Mouse (Mus musculus) kidney, adult 11 months (tissue): ENCODE measurements at regions not wholly inside any gene's neighbourhood (a gene's known extent, or its start where the extent isn't known, plus 50 kb on each side); places are given as distances from the start of the nearest gene placed in this dataset.
A peak's percentile ranks its signal among the peaks of the same experiment; 100 is the strongest.

ENCODE experiments used
- DNase-seq: peaks from one replicate; pipeline ENCODE4 v3.0.0; 2022

DNA sequence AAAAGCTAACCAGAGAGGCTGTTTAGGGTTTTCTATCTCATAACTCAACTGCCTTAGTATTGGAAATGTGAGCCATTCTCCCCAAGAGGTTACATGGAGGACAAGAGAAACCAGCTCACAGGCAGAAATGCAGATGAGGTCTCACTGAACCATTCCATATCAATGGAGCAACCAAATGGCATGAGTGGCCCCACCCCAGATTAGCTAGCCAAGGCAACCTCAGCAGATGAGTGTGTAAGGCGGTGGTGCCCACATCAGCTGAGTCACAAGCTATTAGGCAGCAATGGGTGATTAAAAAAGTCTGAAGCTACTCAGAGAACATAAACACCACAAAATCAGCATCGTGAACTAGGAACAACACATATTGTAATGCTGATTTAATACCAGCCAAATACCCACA, 133.2 kb downstream of the Lpin1 start:
- DNase-seq: no peak

DNA sequence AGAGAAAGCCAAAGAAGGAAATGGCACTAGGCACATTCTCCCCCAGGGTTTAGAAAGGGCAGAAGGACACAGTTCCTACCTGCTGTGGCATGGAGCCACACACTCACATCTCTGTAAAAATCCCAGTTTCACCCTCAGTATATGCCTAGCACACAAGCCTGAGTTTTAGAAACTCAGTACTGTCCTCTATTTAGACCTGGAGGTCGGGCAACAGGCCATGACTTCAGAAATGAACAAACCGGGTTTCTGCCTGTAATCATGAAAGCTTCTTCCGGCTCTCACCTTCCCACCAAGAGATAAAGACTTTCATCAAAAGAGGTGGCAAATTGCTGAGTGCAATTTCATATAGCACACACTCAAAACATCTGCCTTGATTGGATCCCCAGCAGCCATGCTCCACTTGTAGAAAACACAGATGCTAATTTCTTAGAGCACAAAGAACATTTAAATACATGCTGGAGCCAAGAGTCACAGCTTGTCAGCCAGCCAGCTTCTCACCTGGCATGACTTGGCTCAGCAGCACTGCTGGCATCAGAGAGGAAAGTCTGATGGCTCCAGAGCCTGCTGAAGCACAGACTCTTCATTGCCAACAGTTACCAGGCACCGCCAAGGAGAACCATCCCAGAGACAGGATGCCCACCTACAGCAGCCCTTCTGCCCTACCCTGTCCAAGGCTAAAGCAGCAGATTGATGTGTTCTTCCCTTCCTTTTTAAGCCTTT, 136.2 kb downstream of the Lpin1 start:
- DNase-seq: peak; percentile 53

DNA sequence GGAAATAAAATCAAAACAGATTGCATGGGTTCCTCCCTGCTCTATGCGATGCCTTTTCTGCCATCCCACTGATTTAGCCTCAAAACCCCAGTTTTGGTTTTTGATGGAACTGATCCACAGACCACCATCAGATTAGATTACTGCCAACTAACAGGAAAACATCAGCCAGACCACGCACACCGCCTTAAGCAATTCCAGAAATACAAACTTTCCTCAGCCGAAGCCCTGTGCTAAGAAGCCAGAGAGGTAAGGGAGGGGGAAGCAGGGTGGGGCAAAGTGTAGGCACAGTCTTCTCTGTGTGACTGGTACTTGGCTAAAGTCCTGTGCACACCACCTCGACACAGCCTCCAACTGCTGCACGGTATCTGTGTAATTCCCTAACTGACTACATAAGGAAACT, 153.3 kb downstream of the Lpin1 start:
- DNase-seq: no peak

DNA sequence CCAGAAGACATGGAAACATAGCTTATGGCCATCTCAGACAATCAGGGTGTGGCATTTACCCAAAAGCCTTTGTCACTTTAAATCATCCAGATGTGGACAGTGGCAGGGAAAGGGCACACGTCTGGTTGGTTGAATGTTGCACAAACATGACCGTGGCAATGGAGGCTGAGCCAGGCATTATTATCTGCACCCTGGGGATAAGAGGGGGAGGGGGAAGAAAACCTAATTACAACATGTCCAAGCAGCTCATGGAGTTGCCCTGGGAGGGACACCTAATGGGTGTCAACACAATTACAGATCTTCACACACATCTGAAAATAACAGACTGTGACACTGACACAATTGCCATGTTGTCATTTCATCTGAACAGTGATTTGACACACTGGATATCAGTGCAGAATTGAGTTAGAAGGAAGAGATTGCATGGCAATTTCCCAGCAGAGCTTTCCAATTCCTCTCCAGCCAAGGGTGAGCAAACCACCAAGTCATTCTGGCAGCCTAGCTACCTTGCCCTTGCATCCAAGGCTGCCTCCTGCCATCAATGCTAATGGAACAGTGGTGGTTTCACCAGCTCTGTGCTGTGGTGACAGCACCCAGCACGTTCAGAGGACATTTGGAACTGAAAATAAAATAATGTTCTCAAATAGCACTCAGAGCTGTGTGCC, 159.9 kb downstream of the Lpin1 start:
- no peak for DNase-seq

DNA sequence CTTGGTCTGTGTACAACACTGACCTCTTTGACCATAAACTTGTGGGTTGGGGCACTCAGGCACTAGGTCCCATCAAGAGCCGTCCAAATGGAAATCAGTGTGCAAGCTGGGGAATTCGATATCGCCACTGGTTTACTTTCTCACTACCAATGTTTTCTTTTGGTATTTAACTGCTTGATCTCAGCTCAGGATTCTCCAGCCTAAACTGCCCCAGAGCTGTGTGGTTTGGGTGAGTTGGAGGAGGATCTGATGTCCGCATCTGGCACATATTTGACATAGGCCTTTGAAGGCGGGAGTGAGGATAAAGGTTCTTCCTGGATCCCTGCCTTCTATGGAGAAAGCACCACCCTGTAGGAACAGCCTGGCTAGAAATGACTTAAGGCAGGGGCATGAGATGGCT, 172.0 kb downstream of the Lpin1 start:
- DNase-seq: no peak

DNA sequence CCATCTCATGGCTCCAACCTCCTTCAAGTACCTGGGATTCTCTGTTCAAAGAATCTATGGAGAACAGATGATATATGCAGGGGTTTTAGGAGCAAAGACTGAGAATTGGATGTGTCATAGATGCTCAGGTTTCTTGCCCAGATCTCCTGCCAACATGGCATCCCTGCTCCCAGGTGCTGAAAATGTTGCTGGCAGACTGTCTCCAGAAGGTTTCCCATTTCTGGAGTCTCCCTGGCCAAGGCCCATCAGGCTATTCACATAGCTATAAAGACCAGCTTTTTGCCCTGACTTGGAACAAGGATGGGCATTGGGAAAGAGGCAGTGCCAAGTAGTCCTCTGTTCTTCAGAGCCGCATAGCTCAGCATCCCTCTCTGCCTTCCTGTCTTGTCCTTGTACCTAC, 173.8 kb downstream of the Lpin1 start:
- DNase-seq: no peak

DNA sequence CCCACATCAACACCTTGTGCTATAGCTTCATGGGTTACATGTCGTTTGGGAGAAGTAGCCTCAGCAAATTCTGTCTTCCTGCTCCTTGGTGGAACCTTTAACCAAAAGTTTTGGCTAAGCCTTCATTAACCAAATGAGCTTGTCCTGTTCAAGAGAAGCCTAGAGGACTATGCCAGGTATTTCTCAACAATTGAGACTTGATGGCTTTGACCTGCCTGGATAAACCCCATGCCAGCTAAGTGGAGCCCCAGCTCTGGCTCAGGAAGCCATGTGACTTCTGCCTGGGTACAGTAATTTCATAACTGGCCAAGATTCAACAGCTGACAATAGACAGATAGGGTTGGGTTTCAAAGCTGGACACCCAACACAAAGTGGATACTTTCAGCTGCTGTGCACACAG, 174.5 kb downstream of the Lpin1 start:
- DNase-seq: no peak

DNA sequence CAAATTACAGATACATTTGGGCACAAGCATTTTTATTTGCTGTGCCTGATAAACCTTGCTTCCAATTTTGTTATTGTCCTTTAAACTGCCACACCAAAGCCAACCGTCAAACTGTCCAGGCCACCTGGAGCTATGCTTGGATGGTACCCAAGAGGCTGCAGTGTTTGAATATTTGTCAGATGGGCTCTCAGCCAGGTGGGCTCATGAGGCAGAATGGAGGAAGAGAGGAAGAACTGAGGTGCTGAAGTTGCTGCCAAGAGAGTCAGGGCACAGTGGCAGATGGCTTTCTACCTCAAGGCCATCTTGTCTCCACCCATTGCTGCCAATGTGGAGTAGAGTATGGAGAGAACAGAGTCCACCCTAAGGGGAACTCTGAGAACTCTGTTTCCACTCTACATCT, 176.0 kb downstream of the Lpin1 start:
- no peak for DNase-seq

DNA sequence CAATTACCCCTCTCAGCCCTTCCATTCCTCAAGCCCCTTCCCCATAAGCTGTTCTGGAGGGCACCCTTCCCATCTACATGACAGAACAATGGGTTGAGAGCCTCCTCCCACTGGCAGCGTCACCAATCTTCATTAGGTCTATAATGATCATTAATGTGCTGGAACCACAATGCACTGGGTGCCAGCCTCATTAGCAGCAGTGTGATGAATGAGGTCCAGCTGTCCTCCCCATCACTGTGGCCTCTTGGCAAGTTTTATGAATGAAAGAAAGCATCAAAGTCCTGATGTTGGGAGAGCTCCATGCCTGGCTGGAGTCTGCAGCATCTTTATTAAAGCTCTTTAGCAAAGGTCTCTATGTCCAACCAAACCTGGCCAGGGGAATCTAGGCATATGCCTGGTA, 176.5 kb downstream of the Lpin1 start:
- no peak for DNase-seq

DNA sequence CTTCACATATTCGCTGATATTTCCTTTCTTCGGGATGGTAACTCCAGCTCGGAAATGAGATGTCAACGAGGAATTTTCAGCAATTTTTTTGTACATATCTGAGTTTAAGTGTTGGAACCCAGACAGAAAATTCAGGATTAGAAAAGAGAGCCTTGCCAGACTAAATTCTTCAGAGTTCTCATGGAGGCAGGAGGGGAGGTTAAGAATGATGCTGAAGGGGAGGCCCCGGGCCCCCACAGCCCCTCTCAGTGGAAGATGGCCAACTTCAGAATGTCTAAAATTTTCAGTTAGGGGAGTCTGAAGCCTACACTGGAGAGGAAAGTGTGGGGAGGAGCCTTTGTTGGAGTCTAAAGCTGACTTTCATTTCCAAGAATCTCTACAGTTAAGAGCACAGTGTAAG, 184.8 kb downstream of the Lpin1 start:
- no peak for DNase-seq

DNA sequence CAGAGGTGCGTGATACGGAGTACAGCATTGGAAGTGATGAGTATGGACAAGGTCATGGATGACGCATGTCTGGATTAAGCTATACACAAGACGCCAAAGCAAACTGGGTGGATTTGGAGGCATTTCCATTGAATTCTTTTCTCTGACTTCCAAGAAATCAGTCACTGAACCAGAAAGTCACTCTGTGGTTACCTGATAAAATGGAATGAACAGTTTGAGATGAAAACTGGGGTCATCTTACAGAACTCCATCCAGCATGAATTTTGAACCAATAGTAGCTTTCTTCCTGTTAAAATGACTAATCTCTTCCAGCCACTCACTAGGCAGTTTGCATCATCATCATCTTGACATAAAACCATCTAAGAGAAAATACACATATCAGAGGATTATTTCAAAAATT, 186.2 kb downstream of the Lpin1 start:
- no peak for DNase-seq

DNA sequence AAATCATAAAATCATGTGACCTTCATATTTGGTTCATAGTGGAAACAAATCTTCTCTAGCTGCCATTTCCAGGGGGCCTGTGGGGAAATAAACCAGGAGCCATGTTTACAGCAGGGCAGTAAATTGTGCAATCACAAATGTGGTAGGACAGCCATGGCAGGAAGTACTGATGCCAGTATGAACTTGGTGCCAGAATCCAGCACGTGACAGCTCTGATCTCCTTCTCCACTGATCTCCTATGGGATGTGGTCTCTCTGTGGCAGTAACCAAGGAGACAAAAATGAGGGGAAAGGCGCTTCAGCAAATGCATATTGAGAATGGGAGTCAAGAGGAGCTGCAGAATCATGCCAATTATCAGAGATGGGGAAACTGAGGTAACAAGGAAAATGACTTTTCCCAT, 215.0 kb downstream of the Lpin1 start:
- no peak for DNase-seq

DNA sequence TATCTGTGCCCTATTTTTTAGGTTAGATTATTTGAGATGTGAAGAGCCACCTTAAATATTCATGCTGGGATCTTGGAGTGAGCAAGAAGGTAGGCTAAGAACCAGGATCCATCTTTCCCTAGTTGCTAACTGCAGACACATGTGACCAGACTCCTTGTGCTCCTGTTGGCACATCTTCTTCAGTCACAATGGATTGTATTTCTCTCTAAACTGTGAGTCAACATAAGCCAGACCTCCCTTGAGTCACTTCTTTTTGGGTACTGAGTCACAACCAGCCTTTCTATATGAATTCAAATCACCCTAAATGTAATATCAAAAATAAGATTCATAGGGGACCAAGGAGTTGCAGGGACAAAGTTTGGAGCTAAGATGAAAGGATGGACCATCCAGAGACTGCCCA, 217.9 kb downstream of the Lpin1 start:
- no peak for DNase-seq

DNA sequence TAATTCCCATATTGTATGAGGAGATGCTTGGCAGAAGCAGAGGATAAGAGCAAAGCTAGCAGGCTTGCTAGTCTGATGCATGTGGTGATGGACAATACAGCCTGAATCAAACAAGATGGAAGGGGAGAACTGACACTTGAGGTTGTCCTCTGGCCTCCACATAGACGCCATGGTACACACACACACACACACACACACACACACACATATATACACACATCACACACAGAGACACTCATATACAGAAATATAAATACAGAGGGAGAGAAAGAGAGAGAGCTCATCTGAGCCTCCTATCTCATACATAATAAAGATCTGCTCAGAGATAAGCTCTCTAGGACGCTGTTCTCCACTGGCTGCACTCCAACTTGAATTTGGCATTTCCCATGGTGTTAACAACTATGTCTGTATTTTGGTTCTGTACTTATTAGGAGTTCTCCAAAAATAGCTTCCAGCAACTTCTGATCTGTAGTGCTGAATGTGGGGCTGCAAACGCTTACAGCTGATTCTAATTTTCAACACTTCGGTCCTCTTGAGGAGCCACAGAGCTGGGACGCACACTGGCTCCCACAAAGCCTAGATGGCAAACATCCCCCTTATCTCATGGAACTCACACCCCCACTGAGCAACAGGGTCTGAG, 219.0 kb downstream of the Lpin1 start:
- no peak for DNase-seq

DNA sequence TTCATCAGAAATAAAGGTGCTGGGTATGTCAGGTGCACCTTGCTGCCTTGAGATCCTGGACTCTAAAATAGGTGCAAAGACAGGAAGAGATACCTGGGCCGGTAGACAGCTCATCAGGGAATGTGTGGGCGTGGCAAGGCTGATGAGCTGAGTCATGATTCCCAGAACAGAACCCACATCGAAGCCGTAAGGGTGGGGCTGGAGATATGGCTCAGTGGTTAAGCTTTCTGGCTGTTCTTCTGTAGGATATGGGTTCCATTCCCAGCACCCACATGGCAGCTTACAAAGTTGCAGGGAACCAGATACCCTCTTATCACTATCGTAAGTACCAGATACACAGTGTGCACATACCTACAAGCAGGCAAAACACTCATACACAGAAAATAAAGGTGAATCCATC, 219.6 kb downstream of the Lpin1 start:
- no peak for DNase-seq

DNA sequence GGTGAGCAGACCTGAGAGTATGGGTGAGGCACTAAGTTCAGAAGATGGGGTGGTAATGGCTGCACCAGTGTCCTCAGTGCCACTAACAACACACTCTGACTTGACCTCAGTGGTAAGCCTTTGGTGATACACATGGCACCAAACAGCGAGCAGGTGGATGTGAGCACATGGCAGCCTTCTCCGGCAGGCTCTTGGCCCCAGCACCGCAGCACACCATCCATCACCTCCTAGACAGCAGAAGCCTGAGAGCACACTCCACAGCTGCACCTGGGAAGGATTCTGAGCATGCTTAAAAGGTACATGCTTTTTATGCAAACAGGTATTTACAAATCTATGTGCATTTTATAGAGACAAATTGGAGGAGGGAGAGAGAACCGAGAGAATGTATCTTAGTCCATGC, 223.7 kb downstream of the Lpin1 start:
- DNase-seq: no peak

DNA sequence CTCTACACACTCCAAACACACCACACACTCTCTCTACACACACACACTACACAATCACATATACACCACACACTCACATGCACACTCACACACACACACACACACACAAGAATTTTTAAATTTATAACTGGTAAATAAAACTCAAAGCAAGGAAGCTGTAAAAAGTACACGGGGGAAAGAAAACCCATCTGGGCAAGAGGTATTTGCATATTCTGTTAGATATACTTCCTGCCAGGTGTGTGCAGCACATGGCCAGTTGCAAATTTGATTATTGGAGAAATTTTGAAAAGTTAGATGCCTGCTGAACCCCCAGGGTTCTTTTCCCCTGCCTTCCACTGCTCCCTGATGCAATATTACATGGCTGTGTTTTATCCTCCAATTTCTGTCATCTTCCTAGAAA, 226.4 kb downstream of the Lpin1 start:
- DNase-seq: no peak

DNA sequence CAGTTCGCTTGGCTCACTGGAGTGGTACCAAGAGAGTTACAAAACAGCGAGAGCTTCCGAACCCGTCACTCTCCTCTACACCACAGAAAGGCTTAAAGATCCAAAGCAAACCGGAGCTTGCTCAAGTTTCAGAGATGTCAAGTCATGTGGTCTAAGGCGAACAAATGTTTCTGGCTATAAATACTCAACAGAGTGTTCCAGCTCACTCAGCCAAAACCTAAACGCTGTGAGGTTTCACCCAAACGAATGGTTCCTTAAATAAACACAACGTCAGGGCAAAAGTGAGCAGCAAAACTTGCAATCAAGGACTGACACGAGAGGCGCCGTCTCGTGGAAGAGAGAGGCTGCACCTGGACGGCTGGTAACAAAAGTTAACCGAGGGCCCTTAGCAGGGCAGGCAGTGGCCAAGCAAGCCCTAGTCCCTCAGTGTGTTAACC, 227.2 kb downstream of the Lpin1 start:
- peak; percentile 3 for DNase-seq

DNA sequence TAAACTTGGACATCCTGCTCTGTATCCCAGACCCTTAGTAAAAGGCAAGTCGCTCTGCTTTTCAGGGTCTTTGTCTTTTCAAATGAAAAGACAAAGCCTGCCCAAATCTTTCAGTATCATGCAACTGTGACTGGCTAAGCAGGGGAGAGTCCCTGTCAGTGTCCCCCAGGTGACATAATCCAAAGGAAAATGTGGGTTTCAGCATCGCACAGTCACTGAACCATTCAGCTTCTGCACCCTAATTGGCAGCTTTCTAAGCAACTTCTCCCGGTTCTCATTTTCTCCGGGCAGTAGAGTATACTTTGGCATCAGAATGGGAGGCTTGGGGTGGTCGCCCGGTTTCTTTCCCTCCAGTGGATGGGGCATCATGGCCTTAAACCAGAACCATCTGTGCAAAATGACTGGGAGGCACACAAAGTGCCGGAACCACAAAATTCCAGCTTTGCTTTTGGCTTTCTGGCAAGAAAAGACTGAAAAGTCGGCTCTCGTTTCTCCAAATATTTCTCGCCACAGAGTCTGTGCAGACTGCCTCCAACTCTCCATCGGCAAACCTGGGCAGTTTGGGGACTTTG, 228.3 kb downstream of the Lpin1 start:
- no peak for DNase-seq

DNA sequence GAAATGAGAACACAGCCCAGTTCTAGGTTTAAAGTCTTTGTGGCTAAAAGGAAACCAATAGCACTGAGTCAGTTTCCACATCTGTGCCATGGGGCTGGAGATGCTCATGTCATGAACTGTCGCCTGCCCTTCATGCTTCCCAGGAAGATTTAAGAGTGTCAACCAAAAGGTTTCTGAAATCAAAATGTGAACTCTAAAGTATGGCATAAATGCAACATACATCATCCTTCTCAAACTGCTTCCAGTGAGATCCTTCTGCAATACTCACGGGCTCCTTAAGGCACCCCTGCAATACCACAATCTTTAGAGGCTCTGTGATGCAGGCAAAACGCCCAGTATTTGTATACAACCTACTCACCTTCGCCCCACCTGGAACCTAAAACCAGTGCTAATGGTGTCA, 229.7 kb downstream of the Lpin1 start:
- DNase-seq: no peak

DNA sequence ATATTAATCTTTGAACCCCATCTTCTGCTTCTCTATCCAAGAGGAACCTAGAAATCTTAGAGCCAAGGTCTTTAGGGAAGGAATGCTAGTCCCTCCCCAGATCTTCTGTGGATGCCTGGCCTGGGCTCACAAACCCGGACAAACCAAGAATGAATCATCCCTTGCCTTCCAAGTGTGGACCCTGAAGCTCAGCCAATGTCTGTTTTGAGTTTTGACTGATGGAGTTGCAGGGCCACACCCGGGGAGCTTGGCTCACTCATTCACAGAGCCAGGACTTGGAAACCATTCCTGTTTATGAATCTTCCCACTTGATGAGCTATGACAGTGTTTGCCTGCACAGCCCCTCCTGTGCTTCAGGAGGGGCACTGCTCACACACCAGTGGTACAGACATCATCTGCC, 230.4 kb downstream of the Lpin1 start:
- DNase-seq: no peak

DNA sequence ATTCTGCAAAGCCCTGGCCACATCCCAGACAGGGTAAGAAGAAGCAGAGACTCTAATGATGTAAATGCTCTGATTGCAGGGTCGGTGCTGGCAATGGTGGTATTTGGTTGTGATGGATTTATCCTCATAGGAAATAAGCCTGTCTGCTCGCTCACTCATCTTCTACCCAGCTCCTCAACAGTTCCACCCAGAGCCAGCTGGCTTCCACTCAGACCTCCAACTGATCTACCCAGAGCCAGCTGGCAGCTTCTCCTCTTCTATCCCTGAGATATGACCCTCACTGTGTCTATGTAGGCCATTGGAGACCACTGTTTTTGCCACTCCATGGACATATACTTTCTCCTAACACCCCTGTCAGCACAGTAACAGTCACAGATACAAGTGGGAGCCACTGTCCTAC, 231.4 kb downstream of the Lpin1 start:
- no peak for DNase-seq

DNA sequence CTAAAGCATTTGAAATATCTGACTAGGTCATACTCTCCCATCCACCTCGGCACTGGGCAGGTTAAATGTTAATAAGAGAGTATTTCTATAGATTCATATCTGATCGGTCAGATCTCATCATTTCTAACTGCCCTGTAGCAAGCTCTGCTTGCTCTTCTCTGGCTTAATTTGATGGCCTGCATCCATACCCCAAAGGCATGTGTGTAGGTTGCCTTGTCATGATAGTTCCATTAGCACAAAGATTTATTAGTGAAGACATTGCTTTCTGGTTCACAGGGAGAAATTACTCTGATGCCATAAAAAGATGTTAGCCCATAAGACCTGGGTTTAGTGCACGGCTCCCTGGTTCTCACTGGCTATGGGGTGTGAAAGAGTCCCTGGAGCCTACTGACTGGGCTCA, 232.3 kb downstream of the Lpin1 start:
- DNase-seq: no peak

DNA sequence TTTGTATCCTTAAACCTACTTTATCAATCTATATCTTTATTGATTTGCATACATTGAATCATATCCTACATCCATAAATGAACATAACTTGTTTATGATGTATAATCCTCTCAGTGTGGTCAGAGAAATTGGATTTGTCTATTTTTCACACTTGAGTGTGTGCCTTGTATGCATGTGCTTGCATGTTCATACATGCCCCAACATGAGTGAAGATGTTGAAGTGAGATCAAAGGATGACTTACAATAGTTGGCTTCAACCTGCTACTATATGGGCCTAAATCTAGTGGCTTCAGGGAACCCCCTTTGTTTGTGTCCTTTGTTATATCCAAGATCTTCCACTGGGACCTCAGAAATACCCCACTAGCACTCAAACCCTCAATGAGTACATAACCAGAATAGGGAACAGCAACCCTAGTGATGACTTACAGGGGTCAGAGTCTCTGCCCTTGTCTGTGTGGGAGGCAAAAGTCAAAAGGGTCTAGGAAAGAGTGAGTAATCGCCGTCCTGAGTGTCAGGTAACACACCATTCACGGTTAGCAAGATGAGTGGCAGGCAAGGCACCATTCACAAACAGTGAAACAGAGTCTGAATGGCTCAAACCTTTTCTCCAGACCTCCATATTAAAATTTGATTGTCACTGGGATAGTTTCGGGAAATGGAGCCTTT, 236.3 kb downstream of the Lpin1 start:
- no peak for DNase-seq
